Mouse (Mus musculus) A20 (cell line): ENCODE results near the gene Plekha1.
A peak's percentile ranks its signal among the peaks of the same experiment; 100 is the strongest.

Experiments used
- DNase-seq: peaks from one replicate; pipeline ENCODE4 v3.0.0-alpha.2; 2011; ENCODE audit warnings: low read depth, low spot score

Plekha1 gene

DNA sequence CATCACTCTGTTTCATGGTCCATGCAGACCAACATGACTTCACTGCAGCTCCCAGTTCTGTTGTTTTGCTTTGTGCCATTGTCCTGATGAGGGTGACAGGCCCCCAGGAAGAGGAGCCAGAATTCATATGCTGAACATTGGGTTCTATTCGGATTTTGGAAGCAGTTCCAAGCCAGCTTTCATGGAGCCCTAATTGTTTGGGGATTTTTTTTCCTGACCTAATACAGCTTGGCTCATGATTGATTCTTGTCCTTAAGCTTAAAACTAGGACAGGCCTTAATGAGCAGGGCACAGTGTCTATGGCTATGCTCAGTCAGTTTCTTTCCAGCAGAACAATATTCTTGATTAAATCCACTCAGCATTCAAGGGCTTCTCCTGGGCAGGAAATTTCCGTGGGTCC, 52.7 kb downstream of the Plekha1 start:
- no peak for DNase-seq

DNA sequence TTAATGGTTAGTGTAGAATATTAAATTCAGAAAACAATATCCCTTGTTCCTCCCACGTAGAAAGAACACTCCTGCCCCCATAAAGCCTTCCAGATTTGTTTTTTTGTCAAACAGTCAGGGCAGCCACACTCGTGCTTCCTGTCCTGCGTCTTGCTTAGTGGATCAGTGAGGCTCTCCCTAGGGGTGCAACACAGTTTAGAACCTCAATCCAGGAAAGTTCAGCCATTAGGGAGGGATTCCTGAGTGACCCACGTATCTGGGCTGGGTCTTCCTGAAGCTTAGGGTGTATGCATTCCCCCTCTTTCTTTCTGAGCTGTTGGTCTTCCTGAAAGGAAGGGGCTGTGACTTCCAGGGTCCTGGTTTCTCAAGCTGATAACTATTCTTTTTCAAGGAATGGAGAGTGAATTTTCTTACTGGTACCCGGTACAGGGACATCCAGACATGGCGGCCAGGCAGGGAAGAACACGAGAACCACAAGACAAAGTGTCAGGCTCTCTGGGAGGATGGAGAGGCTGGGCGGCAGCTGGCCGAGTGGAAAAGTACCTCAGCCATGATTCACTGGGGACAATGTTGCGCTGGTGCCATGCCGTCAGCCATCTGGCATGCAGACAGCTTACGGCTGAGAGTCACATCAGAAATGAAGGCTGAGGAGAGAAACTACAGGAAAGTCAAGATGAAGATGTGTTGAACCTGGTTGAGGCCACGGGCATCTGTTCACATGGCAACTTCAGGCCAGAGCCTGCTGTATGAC, 57.6 kb downstream of the Plekha1 start:
- no peak for DNase-seq

DNA sequence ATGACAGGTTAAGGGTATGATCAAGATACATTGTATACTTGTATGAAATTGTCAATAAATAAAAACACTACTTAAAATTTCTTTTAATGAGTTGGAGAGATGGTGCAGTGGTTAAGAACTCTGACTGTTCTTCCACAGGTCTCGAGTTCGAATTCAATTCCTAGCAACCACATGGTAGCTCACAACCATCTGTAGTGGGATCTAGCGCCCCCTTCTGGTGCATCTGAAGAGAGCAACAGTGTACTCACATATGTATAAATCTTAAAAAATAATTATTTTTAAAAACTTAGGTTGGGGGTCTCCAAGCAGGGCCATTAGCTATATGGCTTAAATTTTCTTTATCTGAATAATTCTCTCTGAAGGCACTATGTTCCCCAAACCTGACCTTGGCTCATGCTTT, 64.8 kb downstream of the Plekha1 start:
- DNase-seq: peak; percentile 41

DNA sequence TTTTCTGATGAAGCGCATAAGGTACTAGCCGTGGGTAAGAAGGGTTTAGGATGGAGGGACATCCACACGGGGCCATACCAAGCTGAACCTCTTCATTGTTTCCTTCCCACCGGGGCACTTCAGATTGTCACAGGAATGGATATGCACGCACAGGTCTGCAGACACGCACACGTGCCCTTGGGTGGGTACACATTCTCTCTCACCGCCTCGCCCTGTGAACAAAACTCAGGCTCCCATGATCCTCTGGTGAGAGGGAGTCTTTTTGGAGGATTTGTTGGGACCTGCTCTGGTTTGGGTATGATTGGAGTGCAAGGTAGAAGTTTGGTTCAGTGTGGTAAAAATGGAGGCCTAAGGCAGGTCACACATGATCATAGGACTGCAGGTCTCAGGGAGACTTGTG, 67.4 kb downstream of the Plekha1 start:
- no peak for DNase-seq

DNA sequence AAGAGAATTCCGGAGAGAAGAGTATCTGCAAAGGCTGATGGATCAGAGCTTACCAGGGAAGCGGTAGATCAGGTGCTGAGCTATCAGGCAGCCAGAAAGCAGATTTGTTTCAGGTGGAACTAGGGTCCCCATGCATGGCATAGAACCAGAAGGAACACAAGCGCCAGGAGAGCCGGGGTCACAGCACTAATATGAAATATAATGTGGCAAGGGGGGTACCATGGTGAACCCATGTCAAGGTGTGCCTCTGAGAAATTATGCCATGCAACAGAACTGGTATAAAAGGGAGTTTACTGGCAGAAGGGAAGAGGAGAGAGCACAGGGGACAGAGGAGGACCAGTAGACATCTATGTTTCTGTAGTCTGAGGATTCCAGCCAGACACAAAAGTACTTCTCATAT, 69.1 kb downstream of the Plekha1 start:
- no peak for DNase-seq

DNA sequence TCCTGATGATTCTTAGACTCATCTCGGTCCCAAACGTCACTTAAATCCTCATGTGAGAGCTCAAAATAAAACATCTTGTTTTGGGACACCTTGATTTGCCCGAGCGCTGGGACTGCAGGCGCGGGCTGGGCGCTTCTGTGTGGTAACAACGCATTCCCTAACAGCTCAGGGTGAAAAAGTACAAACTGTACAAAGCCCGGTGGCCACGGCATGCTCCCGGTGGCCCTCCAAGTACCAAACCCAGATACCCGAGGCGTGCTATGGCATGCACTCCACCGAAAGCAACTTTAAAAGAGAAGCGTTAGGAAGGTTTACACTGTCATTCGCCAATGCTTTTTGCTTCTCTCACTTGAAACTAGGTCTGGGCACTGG, 69.9 kb downstream of the Plekha1 start:
- no peak for DNase-seq

DNA sequence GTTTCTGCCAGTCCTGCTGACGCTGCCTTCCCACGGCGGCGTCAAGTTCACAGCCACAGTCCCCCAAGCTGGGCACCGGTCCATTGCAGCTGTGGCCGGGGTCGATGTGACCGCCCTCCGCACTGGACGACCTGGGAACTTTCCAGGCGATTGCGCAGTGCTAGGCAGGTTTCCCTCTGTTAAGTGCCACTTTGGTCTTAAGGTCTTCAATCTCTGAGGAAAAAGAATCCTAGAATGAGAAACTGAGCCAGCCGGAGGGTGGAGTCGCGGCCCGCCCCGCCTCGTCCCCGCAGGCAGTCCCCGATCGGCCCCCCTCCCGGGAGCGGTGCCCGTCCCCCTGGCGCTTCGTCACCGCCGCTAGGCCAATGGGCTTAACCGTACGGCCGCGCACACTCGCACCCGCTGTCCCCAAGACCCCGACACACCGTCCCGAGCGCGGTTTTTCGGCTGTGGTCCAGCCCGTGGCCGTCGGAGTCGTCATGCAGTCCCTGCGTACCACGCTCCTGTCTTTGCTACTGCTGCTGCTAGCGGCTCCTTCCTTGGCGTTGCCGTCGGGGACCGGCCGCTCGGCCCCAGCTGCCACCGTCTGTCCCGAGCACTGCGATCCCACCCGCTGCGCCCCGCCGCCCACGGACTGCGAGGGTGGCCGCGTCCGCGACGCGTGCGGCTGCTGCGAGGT, 70.4 kb downstream of the Plekha1 start, which contains the start of gene Htra1:
Htra1 (plus strand) TSS at position 319 of the 679 bp plus-strand sequence.
- no peak for DNase-seq

DNA sequence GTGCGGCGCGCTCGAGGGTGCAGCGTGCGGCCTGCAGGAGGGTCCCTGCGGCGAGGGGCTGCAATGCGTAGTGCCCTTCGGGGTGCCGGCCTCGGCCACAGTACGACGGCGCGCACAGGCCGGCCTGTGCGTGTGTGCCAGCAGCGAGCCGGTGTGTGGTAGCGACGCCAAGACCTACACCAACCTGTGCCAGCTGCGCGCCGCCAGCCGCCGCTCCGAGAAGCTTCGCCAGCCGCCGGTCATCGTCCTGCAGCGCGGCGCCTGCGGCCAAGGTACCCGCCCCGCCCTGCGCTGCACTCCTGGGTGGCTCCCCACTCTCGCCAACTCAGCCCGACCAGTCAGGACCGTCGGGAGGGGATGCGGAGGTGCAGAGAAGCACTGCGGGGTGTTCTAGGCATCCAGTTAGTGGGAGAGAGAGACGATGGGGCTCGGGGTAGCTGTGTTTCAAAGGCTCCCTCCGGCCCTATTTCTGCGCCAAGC, 71.0 kb downstream of the Plekha1 start:
- no peak for DNase-seq

DNA sequence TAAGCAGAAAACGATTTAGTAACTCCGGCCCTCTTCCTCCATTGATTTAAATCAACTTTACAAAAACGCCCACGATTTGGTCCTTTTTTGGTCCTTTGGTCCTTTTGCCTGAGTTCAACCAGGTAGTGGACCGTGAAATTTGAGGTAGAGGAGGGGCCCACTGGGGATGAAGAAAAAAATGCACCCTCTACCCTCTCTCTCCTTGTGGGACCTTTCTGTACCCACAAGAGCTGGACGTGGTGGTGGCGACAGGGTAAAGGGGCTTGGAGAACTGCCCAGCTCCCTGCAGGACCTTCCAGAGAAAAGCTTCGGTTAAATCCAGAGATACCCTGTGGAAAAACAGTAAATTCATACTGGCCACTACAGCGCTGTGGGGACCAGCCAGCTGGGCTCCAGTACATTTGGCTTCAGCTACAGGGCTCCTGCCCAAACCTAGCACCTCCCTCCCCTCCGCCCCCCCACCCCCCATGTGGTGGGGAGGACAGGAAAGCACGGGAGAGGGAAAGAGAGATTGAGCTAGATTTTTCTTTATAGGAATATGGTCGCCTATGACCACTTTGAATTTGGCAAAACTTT, 71.8 kb downstream of the Plekha1 start:
- DNase-seq: no peak

DNA sequence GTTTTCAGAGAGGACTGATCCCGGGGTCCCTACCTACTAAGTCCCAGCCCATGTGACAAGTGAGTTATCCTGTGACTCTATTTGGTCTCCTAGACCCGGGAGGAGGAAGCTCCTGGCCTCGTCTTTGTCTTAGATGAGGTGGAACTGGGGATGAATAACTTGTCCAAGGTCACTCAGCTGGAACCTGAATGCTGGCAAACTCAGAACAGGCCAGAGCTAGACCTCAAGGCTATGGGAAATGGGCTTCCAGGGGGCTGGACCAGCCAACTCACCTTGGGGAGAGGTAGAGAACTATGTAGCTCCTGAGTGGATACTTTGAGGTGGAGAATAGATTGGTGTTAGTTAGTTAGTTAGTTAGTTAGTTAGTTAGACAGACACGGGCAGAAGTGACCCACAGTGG, 72.4 kb downstream of the Plekha1 start:
- peak; percentile 23 for DNase-seq

DNA sequence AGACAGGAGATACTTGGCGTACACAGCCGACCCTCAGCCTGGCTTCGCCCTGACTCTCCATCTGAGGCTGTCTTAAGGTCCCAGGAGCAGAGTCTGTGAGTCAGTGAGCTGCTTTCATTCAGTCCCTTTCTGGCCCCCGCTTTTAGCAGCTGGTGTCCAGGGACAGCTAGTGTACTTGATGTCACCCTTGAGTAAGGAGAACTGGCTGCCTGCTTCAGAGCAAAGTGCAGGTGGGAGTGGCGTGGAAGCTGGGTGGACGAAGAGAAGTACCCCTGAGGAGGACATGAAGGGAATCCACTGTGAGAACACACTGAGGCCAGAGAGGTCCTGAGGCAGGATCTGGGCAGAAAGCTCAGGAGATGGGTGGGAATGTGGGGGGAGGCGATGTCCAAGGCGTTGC, 73.3 kb downstream of the Plekha1 start:
- DNase-seq: no peak

DNA sequence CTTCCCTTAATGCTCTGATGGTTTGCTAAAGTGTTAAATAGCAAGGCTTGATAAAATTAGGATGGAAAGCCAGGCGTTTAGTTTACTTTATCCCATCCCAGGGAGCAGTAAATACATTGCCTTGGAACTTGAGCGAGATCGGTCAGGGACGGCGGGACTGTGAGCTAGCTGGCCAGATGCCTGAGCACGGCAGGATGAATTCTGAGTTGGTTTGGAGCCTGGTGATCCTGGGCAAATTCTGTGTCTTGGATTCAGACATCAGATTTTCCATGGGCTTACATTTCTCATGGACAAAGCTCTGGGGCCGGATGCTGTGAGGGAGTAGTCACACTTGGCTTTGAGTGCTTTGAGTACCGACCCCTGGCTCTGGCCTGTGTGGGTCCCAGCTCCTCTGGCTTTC, 75.2 kb downstream of the Plekha1 start:
- no peak for DNase-seq

DNA sequence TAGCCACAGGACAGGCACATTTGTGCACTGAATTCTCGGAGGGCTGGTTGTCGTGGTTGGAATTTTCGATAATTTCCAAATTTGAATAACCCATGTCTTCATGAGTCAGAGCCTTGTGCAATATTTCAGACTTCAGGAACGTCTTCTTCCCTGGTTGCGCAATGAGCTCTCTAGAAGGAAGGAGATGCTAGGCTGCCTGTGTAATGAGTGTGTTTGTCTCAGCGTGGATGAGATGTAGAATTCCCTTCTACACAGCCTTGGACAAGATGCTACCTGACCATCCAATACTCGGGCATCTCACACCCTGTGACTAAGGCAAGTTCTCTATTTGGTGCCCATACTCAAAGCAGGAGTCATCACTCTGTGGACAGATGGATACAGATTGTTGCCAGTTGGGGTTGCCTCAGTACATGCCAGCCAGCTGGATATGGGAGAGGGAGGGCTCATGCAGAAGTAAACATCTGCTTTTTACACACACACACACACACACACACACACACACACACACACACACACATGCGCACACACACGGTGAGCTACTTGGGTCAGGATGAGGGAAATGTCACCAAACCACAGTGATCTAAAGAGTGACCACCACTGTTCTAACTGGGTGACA, 77.8 kb downstream of the Plekha1 start:
- no peak for DNase-seq

DNA sequence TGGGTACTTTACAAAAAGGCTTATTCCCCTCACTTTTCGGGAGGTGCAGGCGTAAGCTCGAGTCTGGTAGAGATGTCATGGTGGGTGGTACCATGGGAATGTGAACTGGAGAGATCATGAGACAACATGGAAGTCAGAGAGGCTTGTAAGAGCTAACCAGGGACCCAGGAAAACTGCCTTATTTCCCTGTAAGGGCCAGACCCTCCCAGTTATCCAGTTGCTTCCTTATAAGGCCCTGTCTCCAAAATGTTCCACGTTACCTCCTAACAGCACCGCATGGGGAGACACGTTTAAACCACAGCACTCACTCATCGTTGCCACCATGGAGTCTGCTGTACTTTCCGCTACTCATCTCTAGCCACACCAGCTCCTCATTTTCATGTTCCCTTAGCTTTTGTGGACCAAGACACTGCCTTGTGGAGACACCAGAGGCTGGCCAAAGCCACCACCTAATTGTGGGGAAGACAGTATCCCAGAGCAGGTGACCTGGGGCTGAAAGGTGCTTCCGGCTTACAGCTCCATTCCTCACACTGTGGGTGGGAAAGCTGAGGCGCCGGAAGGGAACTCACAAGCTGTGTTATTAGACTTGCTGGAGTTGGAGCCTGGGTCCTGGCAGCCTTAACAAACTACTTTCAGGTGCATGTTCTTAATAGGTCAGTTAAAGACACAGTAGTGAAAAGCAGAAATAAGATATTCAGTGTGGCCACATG, 79.4 kb downstream of the Plekha1 start:
- no peak for DNase-seq

DNA sequence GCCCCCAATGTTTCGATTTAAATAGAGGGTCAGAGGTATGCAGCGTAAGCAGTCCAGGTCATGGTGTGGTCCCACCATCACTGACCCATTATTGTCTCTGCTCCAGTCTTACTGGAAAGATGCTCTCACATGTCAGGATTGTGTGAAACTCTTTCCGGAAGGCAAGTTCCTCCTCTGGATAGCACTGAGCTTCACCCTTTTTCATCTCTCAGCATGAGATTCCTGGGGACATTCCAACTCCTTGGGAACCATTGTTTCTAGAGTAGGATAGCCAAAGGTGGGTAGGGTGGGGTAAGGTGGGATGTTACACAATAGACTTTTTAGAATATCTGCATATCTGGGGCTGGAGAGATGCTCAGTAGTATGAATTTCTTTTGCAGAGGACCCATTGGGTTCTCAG, 80.2 kb downstream of the Plekha1 start:
- DNase-seq: no peak

DNA sequence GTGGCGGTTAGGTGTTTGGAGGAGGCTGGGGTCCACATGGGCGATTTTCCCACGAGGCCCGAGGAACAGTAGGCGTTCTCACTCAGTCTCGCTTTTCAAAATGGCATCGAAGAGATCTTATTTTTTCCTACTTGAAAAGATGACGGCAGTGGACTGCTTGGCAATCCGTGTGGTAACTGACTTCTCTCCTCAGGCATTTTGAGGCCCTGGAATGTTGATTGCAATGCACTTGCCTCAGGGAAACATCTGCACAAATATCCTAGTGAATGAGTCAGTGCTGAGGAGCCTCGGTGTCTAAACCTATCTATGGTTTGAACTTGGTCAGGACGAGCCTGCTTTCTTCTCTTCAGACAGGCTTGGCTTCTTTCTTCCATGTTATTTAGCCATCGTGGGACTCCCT, 80.7 kb downstream of the Plekha1 start:
- no peak for DNase-seq

DNA sequence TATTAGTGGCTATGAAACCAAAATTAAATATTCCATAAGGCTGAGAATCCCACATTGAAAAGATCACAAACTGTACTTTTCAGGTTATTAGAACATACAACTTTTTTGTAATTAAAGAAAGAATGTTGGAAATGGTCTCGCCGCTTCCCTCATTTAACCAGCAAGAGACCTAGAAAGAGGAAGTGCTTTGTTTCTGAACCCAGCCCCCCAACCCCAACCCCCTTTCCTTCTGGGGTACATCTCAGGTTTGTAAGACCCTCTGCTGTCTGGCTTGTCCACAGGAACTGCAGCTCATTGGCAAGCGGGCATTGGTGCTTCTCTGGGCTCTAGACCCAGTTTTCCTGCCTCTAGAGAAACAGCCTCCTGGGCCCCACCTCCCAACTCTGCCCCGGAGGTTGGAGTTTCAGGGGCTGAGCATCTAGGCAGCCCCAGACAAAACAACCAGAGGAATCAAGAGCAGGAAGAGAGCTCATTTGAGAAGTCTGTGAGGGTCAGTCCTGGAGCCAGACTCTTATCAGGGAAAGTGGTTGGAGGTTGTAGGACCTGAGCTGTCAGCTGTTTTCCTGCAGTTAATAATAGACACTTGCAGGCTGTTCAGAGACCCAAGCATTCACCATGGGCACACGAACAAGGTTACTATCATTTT, 83.1 kb downstream of the Plekha1 start:
- no peak for DNase-seq

DNA sequence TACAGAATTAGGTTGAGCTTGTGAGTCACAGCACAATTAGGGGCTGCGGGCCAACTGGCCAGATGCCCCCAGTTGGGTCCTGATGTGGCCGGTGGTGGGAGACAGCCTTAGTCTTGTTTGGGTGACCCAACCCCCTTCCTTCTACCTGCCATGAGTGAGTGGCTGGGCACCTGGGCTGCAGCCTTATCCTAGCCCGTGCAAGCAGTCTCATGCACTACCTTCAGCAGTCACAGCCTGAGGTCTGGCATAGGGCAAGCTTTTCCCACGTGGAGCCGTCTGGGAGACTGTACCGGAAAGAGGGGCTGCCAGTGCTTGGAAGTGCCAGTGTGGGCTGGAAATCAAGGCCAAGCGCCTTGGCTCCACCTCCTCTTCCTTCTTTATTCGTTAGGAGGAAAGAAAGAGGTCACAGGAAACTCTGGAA, 83.8 kb downstream of the Plekha1 start:
- no peak for DNase-seq

DNA sequence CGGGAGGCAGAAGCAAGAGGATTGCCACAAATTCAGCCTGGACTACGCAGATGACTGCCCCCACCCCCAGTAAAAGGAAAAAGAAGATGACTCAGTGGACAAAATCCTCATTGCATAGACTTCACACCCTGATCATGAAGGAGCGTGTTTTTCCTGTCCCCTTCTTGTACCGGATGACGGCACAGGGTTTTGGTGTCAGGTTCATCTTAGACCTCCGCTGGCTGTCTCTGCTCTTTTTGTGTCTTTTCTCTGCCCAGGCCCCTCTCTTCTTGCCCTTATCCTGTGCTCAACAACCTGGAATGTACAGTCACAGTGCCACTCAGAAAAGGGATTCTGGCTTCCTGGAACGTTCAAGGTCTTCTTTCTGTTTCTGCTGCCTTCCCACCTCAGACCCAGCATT, 84.9 kb downstream of the Plekha1 start:
- no peak for DNase-seq

DNA sequence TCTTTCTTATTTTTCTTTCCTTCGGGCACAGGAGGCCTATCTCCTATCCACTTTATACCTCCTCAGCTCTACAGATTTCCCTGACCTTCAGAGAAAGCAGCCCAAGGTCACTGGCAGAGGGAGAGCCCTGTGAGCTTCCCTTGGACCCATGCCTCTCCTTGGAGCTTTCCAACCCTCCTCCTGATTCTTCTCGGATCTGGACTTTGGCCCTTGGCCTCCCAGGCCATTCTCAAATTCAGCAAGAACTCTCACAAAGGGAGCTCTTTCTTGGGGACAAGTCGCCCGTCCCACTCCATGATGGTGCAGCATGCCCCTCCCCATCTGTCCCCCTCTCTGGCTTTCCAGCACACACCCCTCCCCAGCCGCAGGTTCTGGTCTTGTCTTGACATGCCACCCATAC, 85.4 kb downstream of the Plekha1 start:
- DNase-seq: no peak

DNA sequence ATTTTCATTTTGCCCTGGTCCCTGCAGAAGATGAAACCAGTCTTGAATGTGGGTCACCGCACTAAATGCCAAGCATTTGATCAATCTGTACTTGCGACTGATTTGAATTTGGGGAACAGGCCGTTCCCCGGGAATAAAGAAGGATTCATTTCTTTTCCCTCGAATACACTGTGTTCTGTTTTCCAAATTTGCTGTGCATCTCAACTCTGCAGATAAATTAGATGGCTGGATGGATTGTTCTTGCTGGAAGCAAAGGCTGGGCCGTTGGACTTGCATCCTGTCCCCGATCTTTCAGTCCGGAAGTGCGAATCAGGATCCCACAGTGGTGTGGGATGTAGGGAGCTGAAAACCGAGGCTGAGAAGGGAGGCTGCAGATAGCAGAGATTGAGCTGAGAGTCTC, 87.8 kb downstream of the Plekha1 start:
- DNase-seq: no peak
